8 mouse cellular contexts compared by ENCODE assay signal in genomic region chr6:125232045-125232437, GRCm38 (mm10). TPM values are rescaled to one million over a fixed set of nuclear protein-coding genes. Genes with fewer than 3 reads are reported as not detected.
A peak's percentile ranks its signal among the peaks of the same experiment; 100 is the strongest.
DNase-seq lines count a peak whose midpoint lies in the region; ATAC-seq and TF ChIP-seq lines count a peak whose summit lies in the region.

No protein-coding gene starts in this region.

- TF ChIP-seq CTCF in left cerebral cortex, adult 2 months (IDR thresholded peaks at IDR 0.05) = no peak

- H3K9ac ChIP-seq in embryonic facial prominence, embryonic 11.5 days (replicated peaks; ENCODE audit: low read length) = peak overlapping the region; percentile 72
- H3K9ac ChIP-seq in intestine, embryonic 15.5 days = peak overlapping the region; percentile 83
- H3K9ac ChIP-seq in midbrain, embryonic 14.5 days (replicated peaks; ENCODE audit: low read length) = no peak overlapping the region

- intact Hi-C loops in left cerebral cortex, adult 2 months (cut with DNase I) = loop anchor here (5.0 kb wide), 1 partner anchor 35 kb away; no protein-coding TSS in a partner anchor

- H3K4me3 ChIP-seq in left cerebral cortex, adult 2 months = peak overlapping the region; percentile 59
- H3K4me3 ChIP-seq in embryonic facial prominence, embryonic 11.5 days (ENCODE audit: low read depth, low read length) = peak overlapping the region; percentile 36
- peak overlapping the region; percentile 56 for H3K4me3 ChIP-seq in intestine, embryonic 15.5 days (replicated peaks)
- no peak overlapping the region; the same call in 1 of the 2 replicates for H3K4me3 ChIP-seq in midbrain, embryonic 14.5 days (replicated peaks; ENCODE audit: low read depth, low read length)

- peak overlapping the region; percentile 75 for H3K4me2 ChIP-seq in embryonic facial prominence, embryonic 11.5 days (ENCODE audit: low read depth, low read length)
- H3K4me2 ChIP-seq in intestine, embryonic 15.5 days (replicated peaks) = peak overlapping the region; percentile 97
- peak overlapping the region; percentile 79 for H3K4me2 ChIP-seq in midbrain, embryonic 14.5 days (ENCODE audit: low read length)

- no peaks in the 10 kb centered on the region for H3K36me3 ChIP-seq in embryonic facial prominence, embryonic 11.5 days (replicated peaks; ENCODE audit: control insufficient read depth, insufficient read depth, low read depth, low read length)
- H3K36me3 ChIP-seq in intestine, embryonic 15.5 days = no peaks in the 10 kb centered on the region
- no peaks in the 10 kb centered on the region for H3K36me3 ChIP-seq in midbrain, embryonic 14.5 days (ENCODE audit: control insufficient read depth, insufficient read depth, low read length)

- no peaks in the 10 kb centered on the region for H3K9me3 ChIP-seq in embryonic facial prominence, embryonic 11.5 days (replicated peaks; ENCODE audit: control insufficient read depth, low read length)
- no peaks in the 10 kb centered on the region for H3K9me3 ChIP-seq in intestine, embryonic 15.5 days
- H3K9me3 ChIP-seq in midbrain, embryonic 14.5 days (ENCODE audit: control insufficient read depth, low read length) = no peaks in the 10 kb centered on the region

- ATAC-seq in embryonic facial prominence, embryonic 11.5 days (replicated peaks; ENCODE audit: insufficient number of reproducible peaks, low FRiP score, low TSS enrichment, low read depth) = no peak
- peak; percentile 32 for ATAC-seq in intestine, embryonic 15.5 days
- 0 out of 2 replicates have a peak, but pooled peaks have one; percentile 17 for ATAC-seq in midbrain, embryonic 14.5 days (ENCODE audit: low FRiP score, low TSS enrichment)

- H3K4me1 ChIP-seq in embryonic facial prominence, embryonic 11.5 days (ENCODE audit: control insufficient read depth, insufficient read depth, low read length) = peaks cover 2% of the 10 kb centered on the region; the same call in 1 of the 2 replicates
- H3K4me1 ChIP-seq in intestine, embryonic 15.5 days (replicated peaks) = peaks cover 16% of the 10 kb centered on the region
- H3K4me1 ChIP-seq in midbrain, embryonic 14.5 days (ENCODE audit: control insufficient read depth, insufficient read depth, low read length) = peaks cover 7% of the 10 kb centered on the region; the same call in 1 of the 2 replicates

- 53% methylated on average over 4 of the region's 4 CpGs for WGBS in embryonic facial prominence, embryonic 11.5 days
- 44% methylated on average over 4 of the region's 4 CpGs for WGBS in intestine, embryonic 15.5 days
- 55% methylated on average over 4 of the region's 4 CpGs for WGBS in midbrain, embryonic 14.5 days

- peak overlapping the region; percentile 58 for H3K27ac ChIP-seq in left cerebral cortex, adult 2 months
- H3K27ac ChIP-seq in embryonic facial prominence, embryonic 11.5 days (replicated peaks; ENCODE audit: low read depth, low read length) = no peak overlapping the region
- H3K27ac ChIP-seq in intestine, embryonic 15.5 days = peak overlapping the region; percentile 89; the same call in 1 of the 2 replicates
- H3K27ac ChIP-seq in midbrain, embryonic 14.5 days (replicated peaks; ENCODE audit: low read depth, low read length) = no peak overlapping the region

- no peak for DNase-seq in left cerebral cortex, adult 2 months (ENCODE audit: extremely low spot score in 1 of 2, low spot score in 2 of 2)
- DNase-seq in left cerebral cortex, adult 9 months (ENCODE audit: low spot score in 2 of 2) = no peak
- no peak for DNase-seq in embryonic facial prominence, embryonic 11.5 days (ENCODE audit: low spot score)
- DNase-seq in midbrain, embryonic 14.5 days = no peak
- DNase-seq in cerebellum, adult 11-12 months = no peak
- DNase-seq in adrenal gland, postnatal 14 days = no peak
- no peak for DNase-seq in cerebellum, adult 18-20 months

- no peaks in the 10 kb centered on the region for H3K27me3 ChIP-seq in embryonic facial prominence, embryonic 11.5 days (ENCODE audit: control insufficient read depth, insufficient read depth, low read length)
- no peaks in the 10 kb centered on the region for H3K27me3 ChIP-seq in intestine, embryonic 15.5 days (replicated peaks)
- no peaks in the 10 kb centered on the region for H3K27me3 ChIP-seq in midbrain, embryonic 14.5 days (ENCODE audit: control insufficient read depth, insufficient read depth, low read length)

RNA-seq across cellular contexts. Expression of gene Tapbpl, which starts 0.4 kb away (rescaled TPM):
- total RNA-seq in left cerebral cortex, adult 2 months (2021) = 1 to 10 TPM; 5.0 to 6.0 TPM
- polyA plus RNA-seq in embryonic facial prominence, embryonic 11.5 days (2014; fragmentation: Nextera tagmentation; extraction: Ambion mirVana) = 1.0 and 1.1 TPM in 2 replicates
- polyA plus RNA-seq in intestine, embryonic 15.5 days (2015; fragmentation: Nextera tagmentation; extraction: Ambion mirVana) = 8.7 and 10.7 TPM in 2 replicates
- 3.0 and 3.3 TPM in 2 replicates for polyA plus RNA-seq in midbrain, embryonic 14.5 days (2014; fragmentation: Nextera tagmentation; extraction: Ambion mirVana)
- 12.6 and 14.0 TPM in 2 replicates for total RNA-seq in adrenal gland, postnatal 14 days (2021)

RNA-seq across cellular contexts. Expression of gene Cd27, which starts 4.8 kb away (rescaled TPM):
- total RNA-seq in left cerebral cortex, adult 2 months (2021) = not detected
- polyA plus RNA-seq in embryonic facial prominence, embryonic 11.5 days (2014; fragmentation: Nextera tagmentation; extraction: Ambion mirVana) = 0.22 TPM in 1 of 2 replicates, not detected in the other
- 1.4 and 1.6 TPM in 2 replicates for polyA plus RNA-seq in intestine, embryonic 15.5 days (2015; fragmentation: Nextera tagmentation; extraction: Ambion mirVana)
- polyA plus RNA-seq in midbrain, embryonic 14.5 days (2014; fragmentation: Nextera tagmentation; extraction: Ambion mirVana) = 1.1 and 1.9 TPM in 2 replicates
- 0.93 and 6.9 TPM in 2 replicates for total RNA-seq in adrenal gland, postnatal 14 days (2021)

RNA-seq across cellular contexts. Expression of gene Vamp1, which starts 16.7 kb away (rescaled TPM):
- 100 to 1,000 TPM; 125 to 128 TPM for total RNA-seq in left cerebral cortex, adult 2 months (2021)
- polyA plus RNA-seq in embryonic facial prominence, embryonic 11.5 days (2014; fragmentation: Nextera tagmentation; extraction: Ambion mirVana) = 1.2 and 1.4 TPM in 2 replicates
- polyA plus RNA-seq in intestine, embryonic 15.5 days (2015; fragmentation: Nextera tagmentation; extraction: Ambion mirVana) = 4.6 and 5.3 TPM in 2 replicates
- 5.5 and 10.6 TPM in 2 replicates for polyA plus RNA-seq in midbrain, embryonic 14.5 days (2014; fragmentation: Nextera tagmentation; extraction: Ambion mirVana)
- 31.8 and 42.6 TPM in 2 replicates for total RNA-seq in adrenal gland, postnatal 14 days (2021)

RNA-seq across cellular contexts. Expression of gene Mrpl51, which starts 40.4 kb away (rescaled TPM):
- total RNA-seq in left cerebral cortex, adult 2 months (2021) = 10 to 100 TPM; 69.1 to 74.5 TPM
- 205 and 217 TPM in 2 replicates for polyA plus RNA-seq in embryonic facial prominence, embryonic 11.5 days (2014; fragmentation: Nextera tagmentation; extraction: Ambion mirVana)
- polyA plus RNA-seq in intestine, embryonic 15.5 days (2015; fragmentation: Nextera tagmentation; extraction: Ambion mirVana) = 267 and 273 TPM in 2 replicates
- 128 and 141 TPM in 2 replicates for polyA plus RNA-seq in midbrain, embryonic 14.5 days (2014; fragmentation: Nextera tagmentation; extraction: Ambion mirVana)
- 222 and 232 TPM in 2 replicates for total RNA-seq in adrenal gland, postnatal 14 days (2021)

RNA-seq across cellular contexts. Expression of gene Ncapd2, which starts 40.5 kb away (rescaled TPM):
- total RNA-seq in left cerebral cortex, adult 2 months (2021) = 10 to 100 TPM; 22.6 to 23.4 TPM
- 135 and 136 TPM in 2 replicates for polyA plus RNA-seq in embryonic facial prominence, embryonic 11.5 days (2014; fragmentation: Nextera tagmentation; extraction: Ambion mirVana)
- 83.3 and 96.9 TPM in 2 replicates for polyA plus RNA-seq in intestine, embryonic 15.5 days (2015; fragmentation: Nextera tagmentation; extraction: Ambion mirVana)
- polyA plus RNA-seq in midbrain, embryonic 14.5 days (2014; fragmentation: Nextera tagmentation; extraction: Ambion mirVana) = 40.6 and 50.3 TPM in 2 replicates
- 43.2 and 45.2 TPM in 2 replicates for total RNA-seq in adrenal gland, postnatal 14 days (2021)

Comparison
In these comparisons a context has a peak if more than half of its experiments do, and no peak if none do; other contexts are left out.
1. H3K27ac ChIP-seq: peak in left cerebral cortex, adult 2 months (single experiment) and intestine, embryonic 15.5 days (single experiment); none in embryonic facial prominence, embryonic 11.5 days (single experiment) and midbrain, embryonic 14.5 days (single experiment).
2. Peak in every context shown above with its lines, with median percentiles within 50 percentile points of each other: H3K4me2 ChIP-seq.